Mouse (Mus musculus): ENCODE measurements around the gene Krt7. TPM values are rescaled to one million over a fixed set of nuclear protein-coding genes. Genes with fewer than 3 reads are reported as not detected.

Krt7 gene
- total and polyA plus RNA-seq, 3 experiments: 0.55 to 2.5 (median 0.81) TPM

GRCm38 (mm10) chr15:101372131-101372977 is 38.5 kb upstream of the Krt7 start:
- dilution Hi-C loops (cut with MboI; ENCODE audit: extremely low pct_ligation_motif_present, extremely low pct_unique_long_range_greater_than_20kb, low sequenced_read_pairs): no loop called here
- peaks cover 0 to 25% of the 10 kb centered on the region in 2 experiments; a peak in 2 of 4 replicates for H3K4me1 ChIP-seq (ENCODE audit: control insufficient read depth in 1 of 2, insufficient read depth in 2 of 2)
- H3K9ac ChIP-seq (ENCODE audit: insufficient read depth, low read depth): no peak overlapping the region
- H3K4me3 ChIP-seq (replicated peaks in 1 of 3; ENCODE audit: low read depth in 2 of 3, low read length in 2 of 3, poor library complexity in 1 of 3): no peak overlapping the region
- no peak for DNase-seq (ENCODE audit: extremely low read depth)
- H3K36me3 ChIP-seq (replicated peaks in 1 of 2; ENCODE audit: control insufficient read depth in 1 of 2, insufficient read depth in 1 of 2, low read length in 1 of 2): no peaks in the 10 kb centered on the region
- in situ Hi-C loops (cut with MboI; ENCODE audit: low pct_ligation_motif_present, low pct_unique_long_range_greater_than_20kb, low sequenced_read_pairs): no loop called here
- TF ChIP-seq BHLHE40 (IDR thresholded peaks at IDR 0.05; ENCODE audit: low read depth, low read length) (no peak), ZC3H11A (IDR thresholded peaks at IDR 0.05; ENCODE audit: low read depth, low read length) (no peak), POLR2A (IDR thresholded peaks at IDR 0.05; ENCODE audit: low read depth, low read length) (no peak), SIN3A (IDR thresholded peaks at IDR 0.05; ENCODE audit: low read length) (no peak), GABPA (IDR thresholded peaks at IDR 0.05; ENCODE audit: insufficient replicate concordance, low read depth, low read length) (no peak), MXI1 (IDR thresholded peaks at IDR 0.05; ENCODE audit: low read depth, low read length) (no peak), IRF4 (IDR thresholded peaks at IDR 0.05; ENCODE audit: low read depth, low read length) (no peak), E2F4 (IDR thresholded peaks at IDR 0.05; ENCODE audit: insufficient replicate concordance, low read depth, low read length) (no peak)
- H3K27ac ChIP-seq (ENCODE audit: insufficient read depth, low read depth): no peak overlapping the region
- peaks cover 83% of the 10 kb centered on the region for H3K27me3 ChIP-seq (replicated peaks)
- no peak overlapping the region for H3K4me2 ChIP-seq (ENCODE audit: insufficient read depth, low read depth, poor library complexity, severe bottlenecking)
- no peaks in the 10 kb centered on the region for H3K79me2 ChIP-seq (replicated peaks; ENCODE audit: control insufficient read depth, extremely low read depth, insufficient read depth, poor library complexity, severe bottlenecking)
- no peaks in the 10 kb centered on the region for H3K9me3 ChIP-seq (replicated peaks; ENCODE audit: low read length)

- TF ChIP-seq MYC (IDR thresholded peaks at IDR 0.05; ENCODE audit: low read depth, low read length): no peak
- TF ChIP-seq IRF4 (IDR thresholded peaks at IDR 0.05; ENCODE audit: low read depth, low read length): no peak
- no peak for TF ChIP-seq ETS1 (conservative IDR thresholded peaks at IDR 0.05; ENCODE audit: low read depth, low read length)
- TF ChIP-seq CHD2 (IDR thresholded peaks at IDR 0.05; ENCODE audit: low read length): no peak
- TF ChIP-seq JUND (conservative IDR thresholded peaks at IDR 0.05; ENCODE audit: low read depth, low read length): no peak
- no peak for TF ChIP-seq MEF2A (IDR thresholded peaks at IDR 0.05; ENCODE audit: borderline replicate concordance, low read depth, low read length)
- no peak for TF ChIP-seq CHD1 (IDR thresholded peaks at IDR 0.05; ENCODE audit: low read depth, low read length)
- TF ChIP-seq ELF1 (IDR thresholded peaks at IDR 0.05; ENCODE audit: low read depth, low read length): no peak
- no peak for TF ChIP-seq E2F4 (IDR thresholded peaks at IDR 0.05; ENCODE audit: insufficient replicate concordance, low read depth, low read length)
- no peak for TF ChIP-seq POLR2AphosphoS2 (IDR thresholded peaks at IDR 0.05; ENCODE audit: low read depth, low read length)
- no peak for TF ChIP-seq ZNF384 (IDR thresholded peaks at IDR 0.05; ENCODE audit: low read depth, low read length)
- no peak for TF ChIP-seq SMC3 (IDR thresholded peaks at IDR 0.05; ENCODE audit: low read depth, low read length)
- TF ChIP-seq GABPA (IDR thresholded peaks at IDR 0.05; ENCODE audit: insufficient replicate concordance, low read depth, low read length): no peak
- no peak for DNase-seq (ENCODE audit: extremely low read depth)
- Histone ChIP-seq H3K36me3 (replicated peaks in 1 of 2; ENCODE audit: control insufficient read depth in 1 of 2, insufficient read depth in 1 of 2, low read length in 1 of 2) (no peaks in the 10 kb centered on the region), H3K4me3 (replicated peaks in 1 of 3; ENCODE audit: low read depth in 2 of 3, low read length in 2 of 3, poor library complexity in 1 of 3) (no peak overlapping the region), H3K4me2 (ENCODE audit: insufficient read depth, low read depth, poor library complexity, severe bottlenecking) (no peak overlapping the region), H3K79me2 (replicated peaks; ENCODE audit: control insufficient read depth, extremely low read depth, insufficient read depth, poor library complexity, severe bottlenecking) (no peaks in the 10 kb centered on the region), H3K9me3 (replicated peaks; ENCODE audit: low read length) (no peaks in the 10 kb centered on the region), H3K9ac (ENCODE audit: insufficient read depth, low read depth) (no peak overlapping the region), H3K27me3 (replicated peaks) (peaks cover 83% of the 10 kb centered on the region), H3K4me1 (ENCODE audit: control insufficient read depth in 1 of 2, insufficient read depth in 2 of 2) (peaks cover 0 to 15% of the 10 kb centered on the region in 2 experiments; a peak in 2 of 4 replicates), H3K27ac (ENCODE audit: insufficient read depth, low read depth) (no peak overlapping the region)
- in situ Hi-C loops (cut with MboI; ENCODE audit: low pct_ligation_motif_present, low pct_unique_long_range_greater_than_20kb, low sequenced_read_pairs) (no loop called here), dilution Hi-C loops (cut with MboI; ENCODE audit: extremely low pct_ligation_motif_present, extremely low pct_unique_long_range_greater_than_20kb, low sequenced_read_pairs) (no loop called here)
Observed at GRCm38 (mm10) chr15:101373286-101373898, 37.5 kb upstream of the Krt7 start.
